Mouse (Mus musculus) kidney, embryonic 14.5 days (tissue): ENCODE measurements around the gene S100pbp. TPM values are rescaled to one million over a fixed set of nuclear protein-coding genes. Genes with fewer than 3 reads are reported as not detected.
A peak's percentile ranks its signal among the peaks of the same experiment; 100 is the strongest.

ENCODE experiments used
- ATAC-seq: fragments of 200-750 bp; cut with Nextera tagmentation; 2 replicates; pipeline ENCODE4 v1.8.0; 2017; ENCODE audit warnings: moderate number of reproducible peaks, mild to moderate bottlenecking, moderate TSS enrichment, moderate library complexity; ENCODE audit not compliant: low FRiP score, low TSS enrichment
- H3K27ac ChIP-seq: fragments of 300-500 bp; sonication (generic); 2 replicates; pipeline ENCODE4 v1.5.1; 2014; ENCODE audit warnings: low read depth, mild to moderate bottlenecking, low read length, moderate library complexity, mixed read lengths
- H3K27me3 ChIP-seq: fragments of 300-500 bp; sonication (generic); 2 replicates; pipeline ENCODE4 v1.6.1; 2014; ENCODE audit warnings: mild to moderate bottlenecking, low read length; ENCODE audit not compliant: control insufficient read depth, insufficient read depth
- H3K36me3 ChIP-seq: fragments of 300-500 bp; sonication (generic); 2 replicates; pipeline ENCODE4 v1.6.1; 2014; ENCODE audit warnings: low read length, mixed read lengths; ENCODE audit not compliant: control insufficient read depth, insufficient read depth
- H3K4me1 ChIP-seq: fragments of 300-500 bp; sonication (generic); 2 replicates; pipeline ENCODE4 v1.6.1; 2014; ENCODE audit warnings: low read length, mixed read lengths; ENCODE audit not compliant: control insufficient read depth, insufficient read depth
- H3K4me2 ChIP-seq: fragments of 300-500 bp; sonication (generic); replicated peaks from 2 replicates; pipeline ENCODE4 v1.6.1; 2014; ENCODE audit warnings: low read depth, mild to moderate bottlenecking, low read length
- H3K4me3 ChIP-seq: fragments of 300-500 bp; sonication (generic); 2 replicates; pipeline ENCODE4 v1.5.1; 2014; ENCODE audit warnings: mild to moderate bottlenecking, low read length
- H3K9ac ChIP-seq: fragments of 300-500 bp; sonication (generic); 2 replicates; pipeline ENCODE4 v1.6.1; 2014; ENCODE audit warnings: low read depth, mild to moderate bottlenecking, low read length, moderate library complexity
- H3K9me3 ChIP-seq: fragments of 300-500 bp; sonication (generic); 2 replicates; pipeline ENCODE4 v1.6.1; 2016; ENCODE audit warnings: low read length; ENCODE audit not compliant: control insufficient read depth
- WGBS: fragments of 180-500 bp; shearing (Covaris S2); extraction: QIAGEN DNeasy Blood & Tissue Kit; methylation state at CpG from one replicate; pipeline ENCODE4 v1.1.7; 2014; 5-methylcytosine and 5-hydroxymethylcytosine counted together
- polyA plus RNA-seq: library from polyadenylated mRNA; unstranded; fragments of >200 nt; fragmentation: Nextera tagmentation; extraction: Ambion mirVana; gene quantifications from 2 replicates; pipeline ENCODE4 v1.2.1, GENCODE M21; 2014

Gene S100pbp
- polyA plus RNA-seq, 1 experiment from 2014 or later = 28.9 TPM

GRCm38 (mm10) chr4:129206792-129207191, 17.3 kb upstream of the S100pbp start:
- H3K36me3 ChIP-seq = peaks cover 86% of the 10 kb centered on the region
- H3K4me3 ChIP-seq = no peak overlapping the region
- H3K27ac ChIP-seq = no peak overlapping the region
- no peaks in the 10 kb centered on the region for H3K4me1 ChIP-seq
- no peak overlapping the region for H3K9ac ChIP-seq
- H3K9me3 ChIP-seq = no peaks in the 10 kb centered on the region
- no peaks in the 10 kb centered on the region for H3K27me3 ChIP-seq
- no peak for ATAC-seq
- no peak overlapping the region for H3K4me2 ChIP-seq
- 89% methylated on average over 8 of the region's 8 CpGs for WGBS

- peaks cover 87% of the 10 kb centered on the region for H3K36me3 ChIP-seq
- no peaks in the 10 kb centered on the region for H3K4me1 ChIP-seq
- WGBS = 96% methylated on average over 10 of the region's 10 CpGs
- H3K27me3 ChIP-seq = no peaks in the 10 kb centered on the region
- no peak overlapping the region for H3K9ac ChIP-seq
- no peak overlapping the region for H3K4me2 ChIP-seq
- H3K9me3 ChIP-seq = no peaks in the 10 kb centered on the region
- no peak for ATAC-seq
- no peak overlapping the region for H3K27ac ChIP-seq
- H3K4me3 ChIP-seq = no peak overlapping the region
These were observed 15.1 kb upstream of the S100pbp start for GRCm38 (mm10) chr4:129204655-129205054.

GRCm38 (mm10) chr4:129197514-129197913, 8.0 kb upstream of the S100pbp start:
- H3K36me3 ChIP-seq = peaks cover 69% of the 10 kb centered on the region
- H3K4me2 ChIP-seq = no peak overlapping the region
- no peaks in the 10 kb centered on the region for H3K27me3 ChIP-seq
- H3K27ac ChIP-seq = no peak overlapping the region
- no peak overlapping the region for H3K9ac ChIP-seq
- H3K4me3 ChIP-seq = no peak overlapping the region
- ATAC-seq = no peak
- no peaks in the 10 kb centered on the region for H3K4me1 ChIP-seq
- no peaks in the 10 kb centered on the region for H3K9me3 ChIP-seq
- WGBS = 93% methylated on average over 6 of the region's 6 CpGs

GRCm38 (mm10) chr4:129194280-129194679, 4.8 kb upstream of the S100pbp start:
- 100% methylated on average over 1 of the region's 1 CpGs for WGBS
- no peak overlapping the region for H3K4me2 ChIP-seq
- H3K27me3 ChIP-seq = no peaks in the 10 kb centered on the region
- no peak overlapping the region for H3K9ac ChIP-seq
- H3K4me1 ChIP-seq = peaks cover 10% of the 10 kb centered on the region; the same call in 1 of the 2 replicates
- H3K9me3 ChIP-seq = no peaks in the 10 kb centered on the region
- H3K36me3 ChIP-seq = peaks cover 44% of the 10 kb centered on the region
- ATAC-seq = no peak
- H3K4me3 ChIP-seq = no peak overlapping the region
- no peak overlapping the region for H3K27ac ChIP-seq

- Histone ChIP-seq H3K27ac (no peak overlapping the region), H3K9ac (no peak overlapping the region), H3K27me3 (no peaks in the 10 kb centered on the region), H3K4me1 (peaks cover 17% of the 10 kb centered on the region), H3K36me3 (peaks cover 25% of the 10 kb centered on the region), H3K9me3 (no peaks in the 10 kb centered on the region), H3K4me2 (no peak overlapping the region; the same call in 1 of the 2 replicates), H3K4me3 (no peak overlapping the region)
- 66% methylated on average over 5 of the region's 5 CpGs for WGBS
- no peak for ATAC-seq
These were observed 2.2 kb upstream of the S100pbp start for GRCm38 (mm10) chr4:129191691-129192090.

- WGBS = 4% methylated on average over 12 of the region's 12 CpGs
- Histone ChIP-seq H3K27ac (peak overlapping the region; percentile 49), H3K4me3 (peak overlapping the region; percentile 79), H3K9ac (peak overlapping the region; percentile 63), H3K4me2 (peak overlapping the region; percentile 65), H3K36me3 (peaks cover 14% of the 10 kb centered on the region), H3K27me3 (no peaks in the 10 kb centered on the region), H3K9me3 (no peaks in the 10 kb centered on the region), H3K4me1 (peaks cover 17% of the 10 kb centered on the region)
- no peak for ATAC-seq
These were observed 1.0 kb upstream of the S100pbp start for GRCm38 (mm10) chr4:129190538-129190937.

GRCm38 (mm10) chr4:129188803-129189541, 555 bp downstream of the S100pbp start:
- peak; percentile 30 for ATAC-seq
- H3K9me3 ChIP-seq = no peaks in the 10 kb centered on the region
- peak overlapping the region; percentile 96 for H3K27ac ChIP-seq
- peaks cover 17% of the 10 kb centered on the region for H3K4me1 ChIP-seq
- 0% methylated on average over 45 of the region's 74 CpGs for WGBS
- peak overlapping the region; percentile 79 for H3K4me3 ChIP-seq
- peak overlapping the region; percentile 73 for H3K4me2 ChIP-seq
- H3K27me3 ChIP-seq = no peaks in the 10 kb centered on the region
- peaks cover 7% of the 10 kb centered on the region for H3K36me3 ChIP-seq
- H3K9ac ChIP-seq = peak overlapping the region; percentile 92

- peak overlapping the region; percentile 73 for H3K4me2 ChIP-seq
- peak overlapping the region; percentile 79 for H3K4me3 ChIP-seq
- no peak for ATAC-seq
- WGBS = 40% methylated on average over 5 of the region's 5 CpGs
- peaks cover 5% of the 10 kb centered on the region; the same call in 1 of the 2 replicates for H3K36me3 ChIP-seq
- H3K9me3 ChIP-seq = no peaks in the 10 kb centered on the region
- H3K9ac ChIP-seq = peak overlapping the region; percentile 92; the same call in 1 of the 2 replicates
- peaks cover 17% of the 10 kb centered on the region for H3K4me1 ChIP-seq
- H3K27ac ChIP-seq = no peak overlapping the region
- H3K27me3 ChIP-seq = no peaks in the 10 kb centered on the region
These were observed 1.4 kb downstream of the S100pbp start for GRCm38 (mm10) chr4:129188041-129188659.

GRCm38 (mm10) chr4:129179560-129179959, 10.0 kb downstream of the S100pbp start:
- H3K4me3 ChIP-seq = no peak overlapping the region
- WGBS = 61% methylated on average over 1 of the region's 1 CpGs

More at GRCm38 (mm10) chr4:129179560-129179959, 10.0 kb downstream of the S100pbp start:
- Histone ChIP-seq H3K9ac (no peak overlapping the region), H3K9me3 (no peaks in the 10 kb centered on the region), H3K27me3 (no peaks in the 10 kb centered on the region), H3K4me2 (no peak overlapping the region), H3K4me1 (peaks cover 5% of the 10 kb centered on the region; the same call in 1 of the 2 replicates), H3K27ac (no peak overlapping the region), H3K36me3 (peaks cover 62% of the 10 kb centered on the region)
- ATAC-seq = no peak
